Comparison of ENCODE assay signal across 20 mouse cellular contexts in the genomic region with DNA sequence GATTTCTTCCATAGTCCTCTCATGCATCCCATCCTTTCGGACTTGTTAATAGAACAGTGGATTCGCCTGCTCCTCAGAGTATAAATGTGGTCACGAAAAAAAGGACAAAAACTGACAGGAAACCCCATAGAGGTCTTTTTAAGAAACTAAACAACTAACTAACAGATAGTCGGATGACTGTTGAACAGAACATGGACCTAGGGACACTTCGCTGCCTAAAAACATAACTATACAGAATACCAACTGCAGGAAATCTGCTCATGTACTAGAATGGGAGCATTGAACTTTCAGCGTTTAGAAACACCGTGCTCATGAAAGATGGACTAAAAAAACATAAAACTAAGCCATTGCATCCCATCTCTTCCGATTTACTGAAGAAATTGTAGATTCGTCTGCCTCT. TPM values are rescaled to one million over a fixed set of nuclear protein-coding genes. Genes with fewer than 3 reads are reported as not detected.
"Had no signal": no experiment of that assay in that cellular context is flagged by ENCODE, and none has a peak within 500 bp of the region (broad histone marks: within the 10 kb centered on the region; RNA-seq: fewer than 3 reads in every experiment).

No protein-coding gene starts in this region.

RNA-seq across cellular contexts. Expression of a gene that starts 2.2 kb away (rescaled TPM):
- polyA plus RNA-seq: kidney, adult 2 months; kidney, embryonic 14.5 days; kidney, postnatal 0 days; large intestine, adult 2 months; limb, embryonic 10.5 days; limb, embryonic 14.5 days; liver, adult 2 months; liver, embryonic 13.5 days; lung, adult 2 months; lung, embryonic 16.5 days; midbrain, embryonic 12.5 days; midbrain, embryonic 16.5 days; myocyte; neural tube, embryonic 12.5 days; neural tube, embryonic 15.5 days; small intestine, adult 2 months; spleen, adult 2 months; stomach, embryonic 14.5 days; stomach, postnatal 0 days; thymus, adult 2 months had no signal

RNA-seq across cellular contexts. Expression of a gene that starts 27.4 kb away (rescaled TPM):
- polyA plus RNA-seq: kidney, embryonic 14.5 days; limb, embryonic 10.5 days; liver, adult 2 months; lung, embryonic 16.5 days; midbrain, embryonic 12.5 days; midbrain, embryonic 16.5 days; myocyte; neural tube, embryonic 12.5 days; neural tube, embryonic 15.5 days; stomach, embryonic 14.5 days; stomach, postnatal 0 days had no signal
